Mouse (Mus musculus) liver, adult 2 months (tissue): Measurements from ENCODE around the gene Anapc15. TPM values are rescaled to one million over a fixed set of nuclear protein-coding genes. Genes with fewer than 3 reads are reported as not detected.

Experiments used
- DNase-seq: peaks from one replicate; pipeline ENCODE4 v3.0.0-alpha.2; 2011; ENCODE audit warnings: low read depth, low spot score; ENCODE audit errors: extremely low read depth
- H3K27ac ChIP-seq: fragments of 200-500 bp; replicated peaks from 2 replicates; pipeline ENCODE4 v1.5.1; 2012; ENCODE audit warnings: low read depth, mild to moderate bottlenecking, control low read depth, inconsistent platforms, low read length; ENCODE audit not compliant: insufficient read depth
- H3K27me3 ChIP-seq: fragments of 200-500 bp; 2 replicates; pipeline ENCODE4 v1.6.1; 2012; ENCODE audit warnings: mild to moderate bottlenecking, moderate library complexity, low read length, inconsistent platforms; ENCODE audit not compliant: control insufficient read depth, insufficient read depth
- H3K36me3 ChIP-seq: fragments of 200-500 bp; 2 replicates; pipeline ENCODE4 v1.6.1; 2012; ENCODE audit warnings: low read length, inconsistent platforms; ENCODE audit not compliant: control insufficient read depth, insufficient read depth
- H3K4me1 ChIP-seq: fragments of 200-500 bp; 2 replicates; pipeline ENCODE4 v1.6.1; 2011; ENCODE audit warnings: low read length; ENCODE audit not compliant: control insufficient read depth, insufficient read depth
- H3K4me3 ChIP-seq: fragments of 200-500 bp; 2 replicates; pipeline ENCODE4 v1.5.1; 2011; ENCODE audit warnings: low read depth, mild to moderate bottlenecking, control low read depth, low read length, moderate library complexity; ENCODE audit not compliant: insufficient read depth
- H3K79me2 ChIP-seq: fragments of 200-500 bp; 2 replicates; pipeline ENCODE4 v1.6.1; 2012; ENCODE audit warnings: inconsistent platforms, mild to moderate bottlenecking, low read length, moderate library complexity; ENCODE audit not compliant: control insufficient read depth, insufficient read depth
- H3K9ac ChIP-seq: fragments of 200-500 bp; 2 replicates; pipeline ENCODE4 v1.6.1; 2012; ENCODE audit warnings: low read depth, mild to moderate bottlenecking, control low read depth, inconsistent platforms, low read length
- CTCF ChIP-seq: fragments of 200-500 bp; IDR thresholded peaks from 2 replicates; pipeline ENCODE4 v1.5.1; 2011; ENCODE audit warnings: low read depth, low read length, control low read depth
- POLR2A ChIP-seq: fragments of 200-500 bp; IDR thresholded peaks from 2 replicates; pipeline ENCODE4 v1.6.1; 2011; ENCODE audit warnings: low read length, control low read depth; ENCODE audit not compliant: insufficient read depth; ENCODE audit errors: extremely low read depth
- WGBS: fragments of 180-500 bp; shearing (Covaris S2); methylation state at CpG from one replicate; pipeline ENCODE4 v1.1.7; 2018; 5-methylcytosine and 5-hydroxymethylcytosine counted together
- polyA plus RNA-seq: library from polyadenylated mRNA; depleted of rRNA; stranded (reverse); fragments of >200 nt; gene quantifications from 2 replicates; pipeline ENCODE4 v1.2.3, GENCODE M21; 2012
- total RNA-seq: library from RNA; depleted of rRNA; stranded (reverse); fragments of >200 nt; gene quantifications from 2 replicates; pipeline ENCODE4 v1.2.3, GENCODE M21; 2014

Gene Anapc15
- total and polyA plus RNA-seq, 2 experiments = 16.6 to 31.8 TPM

DNA sequence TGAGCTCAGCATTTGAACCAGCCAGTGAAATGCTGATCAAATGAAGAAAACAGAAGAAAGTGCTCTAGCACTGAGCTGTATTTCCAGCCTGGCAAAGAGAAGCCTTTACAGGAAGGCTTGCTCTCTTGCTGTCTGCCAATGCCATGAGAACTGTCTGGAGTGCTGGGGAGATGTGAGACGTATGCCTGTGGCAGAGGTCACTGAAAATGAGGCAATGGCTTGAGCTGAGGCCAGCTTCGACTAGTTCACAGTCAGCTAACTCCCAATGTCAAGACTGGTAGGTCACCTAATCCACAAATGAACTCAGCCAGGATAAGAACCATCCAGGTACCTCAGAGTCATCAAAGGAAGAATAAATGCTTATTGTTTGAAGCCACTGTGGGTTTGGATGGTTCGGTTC, 64.6 kb downstream of the Anapc15 start:
- Histone ChIP-seq H3K27me3 (no peaks in the 10 kb centered on the region), H3K27ac (no peak overlapping the region), H3K4me1 (peaks cover 4% of the 10 kb centered on the region; the same call in 1 of the 2 replicates), H3K79me2 (no peaks in the 10 kb centered on the region), H3K9ac (no peak overlapping the region), H3K36me3 (no peaks in the 10 kb centered on the region), H3K4me3 (no peak overlapping the region)
- TF ChIP-seq POLR2A (no peak), CTCF (no peak)
- peak; percentile 76 for DNase-seq
- WGBS = 33% methylated on average over 3 of the region's 3 CpGs

DNA sequence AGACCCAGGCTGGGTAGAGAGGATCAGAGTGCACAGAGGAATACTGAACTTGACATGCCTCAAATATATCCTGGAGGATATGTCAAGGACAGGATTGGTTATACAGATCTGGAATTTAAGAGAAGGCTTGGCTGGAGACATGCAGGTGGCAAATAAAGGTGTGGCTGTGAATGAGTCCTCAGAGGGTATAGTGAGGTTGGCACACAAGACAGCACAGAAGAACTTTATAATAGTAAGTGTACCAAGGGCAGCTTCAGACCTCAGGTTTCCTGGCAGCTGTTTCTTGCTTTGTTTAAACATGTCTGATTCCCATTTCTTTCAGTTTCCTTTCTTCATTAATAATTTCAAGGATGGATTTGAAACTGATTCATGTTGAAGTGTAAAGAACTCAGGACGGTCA, 69.0 kb downstream of the Anapc15 start:
- no peak for TF ChIP-seq CTCF
- no peak for TF ChIP-seq POLR2A
- Histone ChIP-seq H3K27me3 (no peaks in the 10 kb centered on the region), H3K4me1 (peaks cover 6% of the 10 kb centered on the region; the same call in 1 of the 2 replicates), H3K9ac (no peak overlapping the region), H3K4me3 (no peak overlapping the region), H3K79me2 (peaks cover 25% of the 10 kb centered on the region; the same call in 1 of the 2 replicates), H3K27ac (no peak overlapping the region), H3K36me3 (no peaks in the 10 kb centered on the region)
- no peak for DNase-seq
- 28% methylated on average over 1 of the region's 1 CpGs for WGBS

GRCm38 (mm10) chr7:101933300-101933699, 69.8 kb downstream of the Anapc15 start:
- no peak for DNase-seq
- no peak for TF ChIP-seq CTCF
- TF ChIP-seq POLR2A = no peak
- no peaks in the 10 kb centered on the region for H3K36me3 ChIP-seq
- H3K9ac ChIP-seq = peak overlapping the region; percentile 58
- peak overlapping the region; percentile 27 for H3K27ac ChIP-seq
- no peaks in the 10 kb centered on the region for H3K27me3 ChIP-seq
- WGBS = 2% methylated on average over 15 of the region's 15 CpGs
- peaks cover 25% of the 10 kb centered on the region; the same call in 1 of the 2 replicates for H3K79me2 ChIP-seq
- peak overlapping the region; percentile 51 for H3K4me3 ChIP-seq
- peaks cover 6% of the 10 kb centered on the region; the same call in 1 of the 2 replicates for H3K4me1 ChIP-seq

DNA sequence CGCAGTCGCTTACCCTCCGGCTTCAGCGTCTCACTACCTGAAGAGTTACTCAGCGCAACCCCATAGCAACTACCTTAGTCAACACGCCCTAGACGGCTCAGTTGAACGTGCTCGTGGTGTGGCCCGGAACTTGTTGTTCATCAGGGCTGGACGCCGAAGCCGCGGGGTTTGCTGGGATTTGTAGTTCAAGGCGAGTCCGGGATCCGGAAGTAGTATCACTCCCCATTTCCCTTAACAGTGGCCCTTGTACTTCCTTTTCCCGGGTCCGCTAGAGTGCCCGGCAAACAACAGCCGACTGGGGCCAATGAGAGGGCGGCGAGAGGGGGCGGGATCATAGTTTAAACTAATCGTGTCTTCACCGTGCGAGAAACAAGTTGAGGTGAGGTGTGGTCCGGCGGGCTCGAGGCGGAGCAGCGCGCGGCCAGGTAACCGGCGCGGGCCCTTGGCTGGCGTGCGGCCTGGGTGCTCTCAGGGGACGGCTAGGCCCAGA, 70.3 kb downstream of the Anapc15 start, which contains the start of the genes Lrrc51 and Numa1:
TSS of gene Lrrc51 (minus strand) at position 145 of the 490 bp plus-strand sequence.
TSS of gene Numa1 (plus strand) at position 361 of the 490 bp plus-strand sequence.
- peaks cover 6% of the 10 kb centered on the region; the same call in 1 of the 2 replicates for H3K4me1 ChIP-seq
- peak within 1 kb of the TSS; percentile 86 for H3K4me3 ChIP-seq
- H3K9ac ChIP-seq = peak within 1 kb of the TSS; percentile 88
- TF ChIP-seq CTCF (no peak), POLR2A (peak; percentile 44; the same call in 1 of the 2 replicates)
- under 1% methylated on average over 40 of the region's 40 CpGs for WGBS
- no peaks in the 10 kb centered on the region for H3K27me3 ChIP-seq
- H3K36me3 ChIP-seq = no peaks in the 10 kb centered on the region
- peaks cover 28% of the 10 kb centered on the region; the same call in 1 of the 2 replicates for H3K79me2 ChIP-seq
- H3K27ac ChIP-seq = peak within 1 kb of the TSS; percentile 68
- DNase-seq = peak; percentile 97

GRCm38 (mm10) chr7:101935957-101936356, 72.4 kb downstream of the Anapc15 start:
- Histone ChIP-seq H3K9ac (no peak overlapping the region), H3K36me3 (no peaks in the 10 kb centered on the region), H3K4me1 (peaks cover 6% of the 10 kb centered on the region), H3K27ac (no peak overlapping the region), H3K79me2 (peaks cover 35% of the 10 kb centered on the region; the same call in 1 of the 2 replicates), H3K4me3 (no peak overlapping the region), H3K27me3 (no peaks in the 10 kb centered on the region)
- no peak for DNase-seq
- no peak for TF ChIP-seq POLR2A
- TF ChIP-seq CTCF = no peak
- WGBS = 92% methylated on average over 4 of the region's 4 CpGs

- 94% methylated on average over 4 of the region's 4 CpGs for WGBS
Measured at GRCm38 (mm10) chr7:101936996-101937395, 73.5 kb downstream of the Anapc15 start.

More at GRCm38 (mm10) chr7:101936996-101937395, 73.5 kb downstream of the Anapc15 start:
- no peak overlapping the region for H3K9ac ChIP-seq
- H3K79me2 ChIP-seq = peaks cover 35% of the 10 kb centered on the region; the same call in 1 of the 2 replicates
- H3K36me3 ChIP-seq = no peaks in the 10 kb centered on the region
- H3K27me3 ChIP-seq = no peaks in the 10 kb centered on the region
- no peak overlapping the region for H3K4me3 ChIP-seq
- H3K4me1 ChIP-seq = peaks cover 6% of the 10 kb centered on the region
- DNase-seq = no peak
- H3K27ac ChIP-seq = no peak overlapping the region
- TF ChIP-seq POLR2A (no peak), CTCF (no peak)
